Mouse (Mus musculus) CH12F3 (cell line): Measurements from ENCODE around the gene Gch1.

Source experiments
- in situ Hi-C: fragments of 300-500 bp; cut with MboI; formaldehyde crosslinking; loops from 2 replicates; pipeline ENCODE4 v1.14.3; 2020; ENCODE audit warnings: low sequenced_read_pairs

Gene Gch1

DNA sequence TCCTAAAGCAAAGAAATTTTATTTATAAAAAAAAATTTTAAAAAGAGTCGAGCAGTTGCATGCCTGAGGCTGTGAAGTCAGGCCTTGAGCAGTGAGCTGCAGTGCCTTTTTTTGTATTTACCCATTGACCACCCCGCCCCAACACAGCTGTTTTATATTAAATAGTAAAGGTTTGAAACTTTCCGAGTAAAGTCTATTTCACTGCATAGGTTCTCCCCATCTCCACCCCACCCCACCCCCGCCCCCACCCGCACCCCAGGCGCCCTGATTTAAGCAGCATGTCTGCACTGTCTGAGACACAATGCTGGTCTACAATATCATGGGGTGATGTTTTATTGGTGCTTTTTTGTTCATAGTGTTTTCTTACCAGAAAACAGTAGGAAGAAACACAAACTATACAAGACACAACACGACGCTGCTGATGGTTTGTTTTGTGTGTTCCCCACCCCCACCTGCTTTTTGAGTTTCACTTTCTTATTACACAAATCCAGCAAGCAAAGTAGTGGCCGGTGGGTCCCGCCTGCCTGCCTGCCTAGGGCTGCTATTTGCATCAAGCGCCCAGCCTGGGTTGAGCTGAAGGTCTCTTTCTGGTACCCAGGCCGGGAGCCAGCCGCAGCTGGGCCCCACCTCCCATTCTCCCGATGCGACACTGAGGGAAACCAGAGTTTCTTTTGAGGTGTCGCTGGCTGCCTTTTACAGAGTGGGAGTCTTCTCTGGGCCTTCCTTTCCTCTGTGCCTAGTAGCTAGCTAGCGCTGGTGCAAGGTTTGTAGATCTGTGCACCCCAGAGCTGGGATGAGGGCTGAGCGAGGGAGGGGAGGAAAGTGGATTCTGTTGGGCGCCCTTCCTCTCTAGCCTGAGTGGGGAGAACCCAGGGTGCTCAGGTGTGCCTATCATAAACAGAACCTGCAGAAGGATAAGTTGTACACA lies 84.7 kb downstream of the Gch1 start:
- in situ Hi-C loops: no loop called here
